ENCODE assay signal across 10 mouse cellular contexts in the genomic region with DNA sequence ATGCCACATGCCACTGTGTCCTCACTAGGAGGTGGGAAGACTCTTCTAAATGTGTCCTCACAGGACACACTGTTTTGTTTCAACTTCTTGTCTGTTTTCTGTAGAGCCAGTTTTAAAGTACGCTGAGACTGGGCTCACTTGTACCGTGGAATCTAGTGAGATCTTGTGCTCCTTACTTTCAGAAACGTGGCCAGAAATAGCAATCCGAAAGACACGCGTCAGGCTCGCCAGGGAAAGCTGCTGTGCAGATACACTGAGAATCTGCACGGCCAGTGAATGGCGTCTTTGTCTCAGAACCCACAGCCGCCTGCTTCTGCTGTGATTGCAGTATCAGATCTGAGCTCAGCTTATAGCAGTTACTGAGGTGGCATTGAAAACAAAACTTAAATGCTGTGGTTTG. TPM values are rescaled to one million over a fixed set of nuclear protein-coding genes. Genes with fewer than 3 reads are reported as not detected.
DNase-seq lines count a peak whose midpoint lies in the region; ATAC-seq and TF ChIP-seq lines count a peak whose summit lies in the region.
"Had no signal": no experiment of that assay in that cellular context is flagged by ENCODE, and none has a peak within 500 bp of the region (broad histone marks: within the 10 kb centered on the region; RNA-seq: fewer than 3 reads in every experiment).

No protein-coding gene starts in this region.

- no peaks in the 10 kb centered on the region for H3K36me3 ChIP-seq in midbrain, embryonic 14.5 days (ENCODE audit: control insufficient read depth, insufficient read depth, low read length)
- no peaks in the 10 kb centered on the region for H3K36me3 ChIP-seq in midbrain, embryonic 16.5 days (ENCODE audit: control insufficient read depth, insufficient read depth, low read length)
- peaks cover 3% of the 10 kb centered on the region; the same call in 1 of the 2 replicates for H3K36me3 ChIP-seq in small intestine, adult 2 months (ENCODE audit: control insufficient read depth, insufficient read depth, low read length)
- no peaks in the 10 kb centered on the region for H3K36me3 ChIP-seq in intestine, embryonic 16.5 days (ENCODE audit: control insufficient read depth, insufficient read depth, low read length)
- H3K36me3 ChIP-seq: neural tube, embryonic 12.5 days had no signal

- no peaks in the 10 kb centered on the region for H3K27me3 ChIP-seq in midbrain, embryonic 14.5 days (ENCODE audit: control insufficient read depth, insufficient read depth, low read length)
- no peaks in the 10 kb centered on the region for H3K27me3 ChIP-seq in midbrain, embryonic 16.5 days (ENCODE audit: control insufficient read depth, insufficient read depth, low read depth, low read length)
- no peaks in the 10 kb centered on the region for H3K27me3 ChIP-seq in small intestine, adult 2 months (ENCODE audit: control insufficient read depth, insufficient read depth, low read length)
- H3K27me3 ChIP-seq in intestine, embryonic 16.5 days (replicated peaks; ENCODE audit: control insufficient read depth, insufficient read depth, low read length): no peaks in the 10 kb centered on the region
- H3K27me3 ChIP-seq: neural tube, embryonic 12.5 days had no signal

- H3K9me3 ChIP-seq in midbrain, embryonic 14.5 days (ENCODE audit: control insufficient read depth, low read length): no peaks in the 10 kb centered on the region
- H3K9me3 ChIP-seq in midbrain, embryonic 16.5 days (replicated peaks; ENCODE audit: control insufficient read depth, low read length, poor library complexity, severe bottlenecking): no peaks in the 10 kb centered on the region
- H3K9me3 ChIP-seq in intestine, embryonic 16.5 days (ENCODE audit: control insufficient read depth, low read length): no peaks in the 10 kb centered on the region
- H3K9me3 ChIP-seq: neural tube, embryonic 12.5 days had no signal

- H3K4me1 ChIP-seq in midbrain, embryonic 14.5 days (ENCODE audit: control insufficient read depth, insufficient read depth, low read length): no peaks in the 10 kb centered on the region
- H3K4me1 ChIP-seq in midbrain, embryonic 16.5 days (ENCODE audit: control insufficient read depth, insufficient read depth, low read length): peaks cover 9% of the 10 kb centered on the region; the same call in 1 of the 2 replicates
- no peaks in the 10 kb centered on the region for H3K4me1 ChIP-seq in small intestine, adult 2 months (ENCODE audit: control insufficient read depth, insufficient read depth, insufficient read length, low read length)
- H3K4me1 ChIP-seq in intestine, embryonic 16.5 days (ENCODE audit: control insufficient read depth, insufficient read depth, low read length): peaks cover 7% of the 10 kb centered on the region; the same call in 1 of the 2 replicates
- H3K4me1 ChIP-seq: neural tube, embryonic 12.5 days had no signal

- no peak for ATAC-seq in midbrain, embryonic 14.5 days (ENCODE audit: low FRiP score, low TSS enrichment)
- ATAC-seq in midbrain, embryonic 16.5 days: no peak
- no peak for ATAC-seq in intestine, embryonic 16.5 days
- ATAC-seq in granulocyte monocyte progenitor cell, adult 5-6 weeks (replicated peaks; ENCODE audit: poor library complexity, severe bottlenecking): no peak

- no peak for TF ChIP-seq POLR2A in small intestine, adult 2 months (IDR thresholded peaks at IDR 0.05; ENCODE audit: low read depth, low read length)

- TF ChIP-seq CTCF in small intestine, adult 2 months (IDR thresholded peaks at IDR 0.05; ENCODE audit: extremely low read depth, insufficient read length, insufficient replicate concordance, low read depth, low read length): no peak

- no peak overlapping the region for H3K4me3 ChIP-seq in midbrain, embryonic 14.5 days (replicated peaks; ENCODE audit: low read depth, low read length)
- no peak overlapping the region for H3K4me3 ChIP-seq in midbrain, embryonic 16.5 days (ENCODE audit: low read depth, low read length)
- no peak overlapping the region for H3K4me3 ChIP-seq in small intestine, adult 2 months (ENCODE audit: low read depth, low read length)
- H3K4me3 ChIP-seq in intestine, embryonic 16.5 days (ENCODE audit: low read length): no peak overlapping the region
- H3K4me3 ChIP-seq: neural tube, embryonic 12.5 days had no signal

- no peak overlapping the region for H3K9ac ChIP-seq in midbrain, embryonic 14.5 days (replicated peaks; ENCODE audit: low read length)
- H3K9ac ChIP-seq in midbrain, embryonic 16.5 days (ENCODE audit: low read depth, low read length): no peak overlapping the region
- H3K9ac ChIP-seq in intestine, embryonic 16.5 days (ENCODE audit: low read depth, low read length): no peak overlapping the region
- H3K9ac ChIP-seq: neural tube, embryonic 12.5 days had no signal

- DNase-seq in adrenal gland, adult (ENCODE audit: inconsistent age in 2 of 2, low spot score in 1 of 2): peak; percentile 50 to 81
- no peak for DNase-seq in adrenal gland, adult 8-10 months
- peak; percentile 51 for DNase-seq in midbrain, embryonic 14.5 days
- DNase-seq in layer of hippocampus, postnatal 36 days: peak; percentile 18 to 37

- 69% methylated on average over 10 of the region's 10 CpGs for WGBS in midbrain, embryonic 14.5 days
- WGBS in midbrain, embryonic 16.5 days: 59% methylated on average over 10 of the region's 10 CpGs
- 75% methylated on average over 10 of the region's 10 CpGs for WGBS in small intestine, adult 2 months
- 62% methylated on average over 10 of the region's 10 CpGs for WGBS in intestine, embryonic 16.5 days

- no peak overlapping the region for H3K27ac ChIP-seq in midbrain, embryonic 14.5 days (replicated peaks; ENCODE audit: low read depth, low read length)
- no peak overlapping the region for H3K27ac ChIP-seq in midbrain, embryonic 16.5 days (ENCODE audit: low read length)
- H3K27ac ChIP-seq in small intestine, adult 2 months (ENCODE audit: insufficient read depth, low read depth, low read length): 0 out of 2 replicates have a peak overlapping the region, but pooled peaks have one; percentile 22
- no peak overlapping the region for H3K27ac ChIP-seq in intestine, embryonic 16.5 days (ENCODE audit: low read length)
- H3K27ac ChIP-seq: neural tube, embryonic 12.5 days had no signal

- no peak overlapping the region for H3K4me2 ChIP-seq in midbrain, embryonic 14.5 days (ENCODE audit: low read length)
- H3K4me2 ChIP-seq in midbrain, embryonic 16.5 days (ENCODE audit: low read length): no peak overlapping the region
- no peak overlapping the region for H3K4me2 ChIP-seq in intestine, embryonic 16.5 days (ENCODE audit: low read depth, low read length)
- H3K4me2 ChIP-seq: neural tube, embryonic 12.5 days had no signal

RNA-seq across cellular contexts. Expression of a gene that starts 28.9 kb away (rescaled TPM):
- under 1 TPM in 1 of 4 experiments, not detected in 3; 0.14 TPM for total RNA-seq in adrenal gland, adult 8-10 months (2022)
- polyA plus RNA-seq in midbrain, embryonic 14.5 days (2014; fragmentation: Nextera tagmentation; extraction: Ambion mirVana): 0.62 and 2.1 TPM in 2 replicates
- 1.9 and 3.9 TPM in 2 replicates for polyA plus RNA-seq in midbrain, embryonic 16.5 days (2015; fragmentation: Nextera tagmentation; extraction: Ambion mirVana)
- total RNA-seq in layer of hippocampus, postnatal 36 days (2021): 1 to 10 TPM; 4.0 to 4.2 TPM
- polyA plus RNA-seq in small intestine, adult 2 months (2012; rRNA removed): 0.06 and 0.25 TPM in 2 replicates
- polyA plus RNA-seq in intestine, embryonic 16.5 days (2015; fragmentation: Nextera tagmentation; extraction: Ambion mirVana): 0.22 and 0.45 TPM in 2 replicates
- total RNA-seq in granulocyte monocyte progenitor cell, adult 5-6 weeks (2014; fragmentation: Nextera tagmentation): 0.41 TPM in 1 of 2 replicates, not detected in the other
- 0.26 and 0.60 TPM in 2 replicates for total RNA-seq in granulocyte monocyte progenitor cell, adult 5-6 weeks (2017)

RNA-seq across cellular contexts. Expression of a gene that starts 40.5 kb away (rescaled TPM):
- not detected for total RNA-seq in adrenal gland, adult 8-10 months (2022)
- not detected in 2 replicates for polyA plus RNA-seq in midbrain, embryonic 14.5 days (2014; fragmentation: Nextera tagmentation; extraction: Ambion mirVana)
- not detected in 2 replicates for polyA plus RNA-seq in midbrain, embryonic 16.5 days (2015; fragmentation: Nextera tagmentation; extraction: Ambion mirVana)
- not detected for total RNA-seq in layer of hippocampus, postnatal 36 days (2021)
- polyA plus RNA-seq in small intestine, adult 2 months (2012; rRNA removed): 0.24 TPM in 1 of 2 replicates, not detected in the other
- not detected in 2 replicates for polyA plus RNA-seq in intestine, embryonic 16.5 days (2015; fragmentation: Nextera tagmentation; extraction: Ambion mirVana)
- total RNA-seq in granulocyte monocyte progenitor cell, adult 5-6 weeks (2014; fragmentation: Nextera tagmentation): not detected in 2 replicates
- total RNA-seq in granulocyte monocyte progenitor cell, adult 5-6 weeks (2017): not detected in 2 replicates
- total RNA-seq: hematopoietic stem cell, adult 5-6 weeks had no signal
- polyA plus RNA-seq: neural tube, embryonic 12.5 days had no signal

RNA-seq across cellular contexts. Expression of a gene that starts 48.4 kb away (rescaled TPM):
- total RNA-seq in adrenal gland, adult 8-10 months (2022): 1 to 10 TPM in 1 of 4 experiments, under 1 TPM in 2, not detected in 1; 0.40 to 4.7 (median 0.67) TPM
- polyA plus RNA-seq in midbrain, embryonic 14.5 days (2014; fragmentation: Nextera tagmentation; extraction: Ambion mirVana): not detected in 2 replicates
- polyA plus RNA-seq in midbrain, embryonic 16.5 days (2015; fragmentation: Nextera tagmentation; extraction: Ambion mirVana): not detected in 2 replicates
- total RNA-seq in layer of hippocampus, postnatal 36 days (2021): not detected
- not detected in 2 replicates for polyA plus RNA-seq in small intestine, adult 2 months (2012; rRNA removed)
- not detected in 2 replicates for polyA plus RNA-seq in intestine, embryonic 16.5 days (2015; fragmentation: Nextera tagmentation; extraction: Ambion mirVana)
- not detected in 2 replicates for total RNA-seq in granulocyte monocyte progenitor cell, adult 5-6 weeks (2014; fragmentation: Nextera tagmentation)
- 0.88 TPM in 1 of 2 replicates, not detected in the other for total RNA-seq in granulocyte monocyte progenitor cell, adult 5-6 weeks (2017)
- total RNA-seq: hematopoietic stem cell, adult 5-6 weeks had no signal
- polyA plus RNA-seq: neural tube, embryonic 12.5 days had no signal

RNA-seq across cellular contexts. Expression of a gene that starts 57.9 kb away (rescaled TPM):
- total RNA-seq in adrenal gland, adult 8-10 months (2022): not detected
- polyA plus RNA-seq in midbrain, embryonic 14.5 days (2014; fragmentation: Nextera tagmentation; extraction: Ambion mirVana): not detected in 2 replicates
- not detected in 2 replicates for polyA plus RNA-seq in midbrain, embryonic 16.5 days (2015; fragmentation: Nextera tagmentation; extraction: Ambion mirVana)
- not detected for total RNA-seq in layer of hippocampus, postnatal 36 days (2021)
- polyA plus RNA-seq in small intestine, adult 2 months (2012; rRNA removed): not detected in 2 replicates
- polyA plus RNA-seq in intestine, embryonic 16.5 days (2015; fragmentation: Nextera tagmentation; extraction: Ambion mirVana): not detected in 2 replicates
- total RNA-seq in granulocyte monocyte progenitor cell, adult 5-6 weeks (2014; fragmentation: Nextera tagmentation): not detected in 2 replicates
- total RNA-seq in granulocyte monocyte progenitor cell, adult 5-6 weeks (2017): not detected in 2 replicates
- total RNA-seq: hematopoietic stem cell, adult 5-6 weeks had no signal
- polyA plus RNA-seq: neural tube, embryonic 12.5 days had no signal
